In the genomic region with DNA sequence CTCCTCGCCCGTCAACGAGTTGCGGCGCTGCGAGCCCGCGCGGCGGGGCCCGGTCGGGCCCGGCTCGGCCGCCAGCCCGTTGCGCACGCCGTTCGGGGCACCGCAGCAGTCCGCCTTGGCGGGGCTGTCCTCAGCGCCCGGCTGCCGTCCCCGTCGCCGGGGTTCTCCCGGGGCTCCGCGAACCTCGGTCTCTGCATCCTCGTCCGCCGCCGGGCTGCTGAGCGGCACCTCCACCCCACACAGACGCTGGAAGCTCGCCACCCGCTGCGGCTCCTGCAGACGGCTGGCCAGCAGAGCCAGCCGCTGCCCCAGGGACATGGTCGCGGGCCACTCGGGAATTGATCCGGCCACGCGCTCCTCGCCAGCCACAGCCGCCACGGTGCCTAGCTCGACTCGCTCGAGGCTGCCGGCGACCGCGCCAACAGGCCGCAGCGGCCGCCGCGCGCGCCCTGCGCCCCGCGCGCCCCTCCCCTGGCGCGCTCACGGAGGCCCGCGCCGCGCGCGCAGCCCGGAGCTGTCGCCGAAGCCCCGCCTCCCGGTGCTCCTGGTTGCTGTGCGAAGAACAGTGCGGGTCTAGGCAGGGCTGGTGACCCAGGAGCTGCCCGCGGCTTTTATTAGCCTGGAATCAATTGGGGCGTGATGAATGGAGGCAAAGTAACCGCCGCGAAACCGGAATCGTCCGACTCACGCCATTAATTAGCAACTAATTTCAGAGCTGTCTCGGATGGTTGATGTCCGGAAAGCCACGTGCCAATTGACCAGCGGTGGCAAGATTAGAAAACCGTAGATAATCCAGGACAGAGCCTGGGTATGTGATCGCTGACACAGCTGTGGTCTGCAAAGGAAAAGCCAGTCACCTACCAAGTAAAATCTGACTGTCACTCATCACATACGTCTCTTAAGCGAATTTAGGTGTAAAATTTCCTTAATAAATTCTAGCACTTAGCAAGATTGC, we compare ENCODE assay signal across 8 mouse cellular contexts. TPM values are rescaled to one million over a fixed set of nuclear protein-coding genes. Genes with fewer than 3 reads are reported as not detected.
A peak's percentile ranks its signal among the peaks of the same experiment; 100 is the strongest.
DNase-seq lines count a peak whose midpoint lies in the region; ATAC-seq and TF ChIP-seq lines count a peak whose summit lies in the region.

A gene (minus strand): TSS at position 484 of the 955 bp plus-strand sequence.

- under 1% methylated on average over 105 of the region's 105 CpGs for WGBS in hindbrain, embryonic 10.5 days
- WGBS in lung, embryonic 15.5 days = under 1% methylated on average over 105 of the region's 105 CpGs
- 1% methylated on average over 105 of the region's 105 CpGs for WGBS in thymus, adult 2 months

- TF ChIP-seq POLR2A in thymus, adult 2 months (IDR thresholded peaks at IDR 0.05; ENCODE audit: control insufficient read depth, extremely low read depth, insufficient read depth, low read length, poor library complexity) = peak; percentile 96

- H3K27me3 ChIP-seq in hindbrain, embryonic 10.5 days (ENCODE audit: insufficient read depth, poor library complexity, severe bottlenecking) = peaks cover 42% of the 10 kb centered on the region
- no peaks in the 10 kb centered on the region for H3K27me3 ChIP-seq in lung, embryonic 15.5 days
- no peaks in the 10 kb centered on the region for H3K27me3 ChIP-seq in thymus, adult 2 months (ENCODE audit: control insufficient read depth, insufficient read depth, low read length)

- DNase-seq in MN1 (ENCODE audit: low spot score) = peak; percentile 90
- DNase-seq in cerebellum, adult 9-11 months = peak; percentile 87
- DNase-seq in frontal cortex, adult 2 months (ENCODE audit: extremely low spot score in 1 of 2, low spot score in 1 of 2) = peak; percentile 40 to 76
- DNase-seq in hindbrain, embryonic 10.5 days (ENCODE audit: low spot score) = peak; percentile 86
- peak; percentile 43 for DNase-seq in layer of hippocampus, adult 9-10 months (ENCODE audit: low spot score)
- DNase-seq in ovary, adult 18-20 months (ENCODE audit: low spot score) = peak; percentile 68
- DNase-seq in thymus, adult 2 months = peak; percentile 83

- peak within 1 kb of the TSS; percentile 95 for H3K4me2 ChIP-seq in lung, embryonic 15.5 days

- H3K36me3 ChIP-seq in hindbrain, embryonic 10.5 days = no peaks in the 10 kb centered on the region
- H3K36me3 ChIP-seq in lung, embryonic 15.5 days = no peaks in the 10 kb centered on the region
- H3K36me3 ChIP-seq in thymus, adult 2 months (ENCODE audit: control insufficient read depth, insufficient read depth, low read length) = no peaks in the 10 kb centered on the region

- TF ChIP-seq CTCF in thymus, adult 2 months (IDR thresholded peaks at IDR 0.05; ENCODE audit: borderline replicate concordance, control insufficient read depth, extremely low read depth, insufficient read depth, low read length, poor library complexity) = no peak

- peak within 1 kb of the TSS; percentile 87 for H3K9ac ChIP-seq in lung, embryonic 15.5 days

- H3K4me3 ChIP-seq in hindbrain, embryonic 10.5 days = peak within 1 kb of the TSS; percentile 71
- peak within 1 kb of the TSS; percentile 82 for H3K4me3 ChIP-seq in lung, embryonic 15.5 days
- H3K4me3 ChIP-seq in thymus, adult 2 months (ENCODE audit: control insufficient read depth, insufficient read depth, low read length) = peak within 1 kb of the TSS; percentile 99

- H3K4me1 ChIP-seq in hindbrain, embryonic 10.5 days (replicated peaks) = peaks cover 22% of the 10 kb centered on the region
- peaks cover 20% of the 10 kb centered on the region for H3K4me1 ChIP-seq in lung, embryonic 15.5 days
- peaks cover 9% of the 10 kb centered on the region for H3K4me1 ChIP-seq in thymus, adult 2 months (replicated peaks; ENCODE audit: control insufficient read depth, insufficient read depth, low read length)

- ATAC-seq in lung, embryonic 15.5 days (ENCODE audit: borderline replicate concordance, extremely low read depth, low FRiP score, low TSS enrichment) = peak; percentile 89

- no peaks in the 10 kb centered on the region for H3K9me3 ChIP-seq in hindbrain, embryonic 10.5 days
- no peaks in the 10 kb centered on the region for H3K9me3 ChIP-seq in lung, embryonic 15.5 days

- peak within 1 kb of the TSS; percentile 91 for H3K27ac ChIP-seq in hindbrain, embryonic 10.5 days
- peak within 1 kb of the TSS; percentile 74 for H3K27ac ChIP-seq in lung, embryonic 15.5 days
- H3K27ac ChIP-seq in thymus, adult 2 months (ENCODE audit: control insufficient read depth, insufficient read depth, low read length) = peak within 1 kb of the TSS; percentile 65

RNA-seq across cellular contexts. Expression of the gene that starts here (rescaled TPM):
- polyA plus RNA-seq in frontal cortex, adult 2 months (2012; rRNA removed) = 26.4 and 29.3 TPM in 2 replicates
- 5.5 and 5.8 TPM in 2 replicates for polyA plus RNA-seq in hindbrain, embryonic 10.5 days (2016; fragmentation: Nextera tagmentation; extraction: Ambion mirVana)
- polyA plus RNA-seq in lung, embryonic 15.5 days (2015; fragmentation: Nextera tagmentation; extraction: Ambion mirVana) = 15.5 and 15.6 TPM in 2 replicates
- 64.9 and 71.0 TPM in 2 replicates for polyA plus RNA-seq in thymus, adult 2 months (2012; rRNA removed)

Comparison
In these comparisons a context has a peak if more than half of its experiments do, and no peak if none do; other contexts are left out.
1. Peak in every context shown above with its lines: DNase-seq, ATAC-seq, H3K4me3 ChIP-seq and H3K27ac ChIP-seq.